Mouse (Mus musculus): ENCODE measurements around the gene Snx30.

Snx30 gene

DNA sequence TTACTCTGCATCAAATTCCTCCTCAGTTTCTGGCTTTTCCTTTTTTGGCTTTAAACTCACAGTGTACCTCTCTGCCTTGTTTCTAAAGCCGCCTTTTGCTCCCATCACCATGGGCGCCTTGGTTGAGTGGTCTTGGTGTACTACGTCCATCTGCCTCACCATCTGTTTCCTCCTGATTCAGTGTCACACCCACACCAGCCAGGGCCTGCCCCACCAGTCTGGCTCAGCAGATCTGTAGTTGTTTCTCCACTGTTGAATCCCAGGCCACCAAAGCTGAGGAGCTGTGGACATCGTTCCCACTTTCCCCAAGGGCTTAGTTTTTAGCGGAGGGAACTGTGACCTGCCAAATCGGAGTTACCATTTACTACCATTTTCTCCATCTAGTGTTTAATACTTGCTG, 20.0 kb downstream of the Snx30 start:
- peak; percentile 87 to 93 for DNase-seq

DNA sequence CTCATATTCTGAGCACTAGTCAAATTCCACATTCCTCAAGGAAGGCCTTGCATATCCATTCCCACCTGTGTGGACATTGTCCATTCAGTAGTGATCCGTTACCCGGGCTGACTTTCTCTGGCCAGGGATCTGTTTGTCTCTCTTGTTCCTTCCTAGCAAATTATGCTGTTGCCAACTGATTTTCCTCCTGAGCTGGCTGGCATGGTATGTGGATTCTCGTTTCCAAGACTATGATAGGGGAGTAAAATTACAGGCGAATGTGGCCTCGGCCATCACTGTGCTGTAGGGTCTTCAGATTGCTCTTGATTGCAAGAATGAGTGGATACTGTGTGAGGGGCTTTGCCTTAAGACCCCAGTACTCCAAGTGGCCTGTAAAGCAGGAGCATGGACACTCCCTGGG, 20.7 kb downstream of the Snx30 start:
- peak; percentile 84 to 91 for DNase-seq

DNA sequence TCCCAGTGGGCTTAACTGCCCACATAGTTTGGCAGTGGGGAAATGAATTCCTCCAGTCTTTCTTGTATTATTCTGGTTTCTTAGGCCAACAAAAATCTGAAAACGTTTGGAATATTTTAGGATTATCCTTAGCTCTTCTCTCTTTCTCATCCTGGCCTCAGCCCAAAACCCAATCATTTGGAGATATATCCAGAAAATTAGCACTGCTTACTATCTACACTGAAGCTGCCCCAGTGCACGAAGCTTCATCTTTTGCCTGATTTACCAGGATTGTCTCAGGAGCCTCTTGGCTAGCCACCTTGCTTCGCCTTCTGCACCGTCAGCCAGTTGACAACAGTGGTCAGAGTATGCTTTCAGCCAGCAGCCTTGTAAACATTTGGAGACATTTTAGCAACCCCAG, 23.4 kb downstream of the Snx30 start:
- no peak for DNase-seq

DNA sequence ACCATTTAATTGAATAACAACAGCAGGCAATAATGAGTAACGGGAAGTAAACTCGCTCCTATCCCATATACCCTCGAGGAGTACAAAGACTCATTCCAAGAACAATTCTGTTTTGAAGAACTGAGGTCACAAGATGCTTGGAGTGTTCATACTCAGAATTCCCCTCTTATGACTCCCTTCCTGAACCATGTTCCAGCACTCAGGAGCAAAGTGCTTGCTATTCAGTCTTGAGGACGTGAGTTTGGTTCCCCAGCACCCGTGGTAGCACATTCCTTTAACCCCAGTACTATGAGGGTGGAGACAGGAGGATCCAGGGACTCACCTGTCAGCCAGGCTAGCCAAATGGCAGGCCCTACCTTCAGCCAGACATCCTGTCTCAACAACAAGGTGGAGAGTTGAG, 25.4 kb downstream of the Snx30 start:
- no peak for DNase-seq

DNA sequence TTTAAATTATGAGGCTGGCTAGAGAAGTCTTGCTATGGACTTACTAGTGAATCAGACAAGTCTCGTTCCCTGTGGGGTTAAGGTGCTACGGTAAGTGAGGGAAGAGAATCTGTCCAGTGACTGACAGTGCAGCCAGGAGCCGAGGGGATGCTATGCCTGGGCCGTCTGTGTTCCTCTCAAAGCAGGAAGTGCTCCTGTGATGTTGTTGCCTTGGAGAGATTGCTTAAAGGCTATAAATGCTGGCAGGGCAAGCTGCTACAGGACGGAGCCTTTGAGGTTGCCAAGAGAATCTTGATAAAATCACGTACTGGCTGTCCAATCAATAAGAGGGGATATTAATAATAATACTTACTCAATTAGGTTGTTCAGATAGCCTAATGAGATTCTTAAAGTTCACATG, 27.2 kb downstream of the Snx30 start:
- peak in 1 of 2 experiments; percentile 21 for DNase-seq

DNA sequence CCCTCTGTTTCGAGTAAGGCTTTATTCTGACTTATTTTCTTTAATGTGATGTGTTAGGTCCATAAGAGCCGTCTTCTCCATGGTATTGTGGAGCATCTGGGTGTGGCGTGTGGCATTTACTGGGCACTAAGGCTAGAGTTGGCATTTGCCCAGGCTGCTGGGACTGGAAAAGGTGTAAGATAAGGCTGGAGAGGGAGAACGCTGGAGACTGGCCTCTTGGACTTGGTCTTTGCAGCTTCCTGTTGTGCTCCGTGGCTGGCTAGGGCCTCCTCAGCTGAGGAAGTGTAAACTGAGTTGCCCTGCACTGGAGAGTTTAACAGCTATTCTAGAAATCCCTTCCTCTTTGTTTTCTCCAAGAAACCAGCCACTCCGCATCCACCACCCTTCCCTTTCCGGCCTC, 32.0 kb downstream of the Snx30 start:
- peak; percentile 51 to 55 for DNase-seq

DNA sequence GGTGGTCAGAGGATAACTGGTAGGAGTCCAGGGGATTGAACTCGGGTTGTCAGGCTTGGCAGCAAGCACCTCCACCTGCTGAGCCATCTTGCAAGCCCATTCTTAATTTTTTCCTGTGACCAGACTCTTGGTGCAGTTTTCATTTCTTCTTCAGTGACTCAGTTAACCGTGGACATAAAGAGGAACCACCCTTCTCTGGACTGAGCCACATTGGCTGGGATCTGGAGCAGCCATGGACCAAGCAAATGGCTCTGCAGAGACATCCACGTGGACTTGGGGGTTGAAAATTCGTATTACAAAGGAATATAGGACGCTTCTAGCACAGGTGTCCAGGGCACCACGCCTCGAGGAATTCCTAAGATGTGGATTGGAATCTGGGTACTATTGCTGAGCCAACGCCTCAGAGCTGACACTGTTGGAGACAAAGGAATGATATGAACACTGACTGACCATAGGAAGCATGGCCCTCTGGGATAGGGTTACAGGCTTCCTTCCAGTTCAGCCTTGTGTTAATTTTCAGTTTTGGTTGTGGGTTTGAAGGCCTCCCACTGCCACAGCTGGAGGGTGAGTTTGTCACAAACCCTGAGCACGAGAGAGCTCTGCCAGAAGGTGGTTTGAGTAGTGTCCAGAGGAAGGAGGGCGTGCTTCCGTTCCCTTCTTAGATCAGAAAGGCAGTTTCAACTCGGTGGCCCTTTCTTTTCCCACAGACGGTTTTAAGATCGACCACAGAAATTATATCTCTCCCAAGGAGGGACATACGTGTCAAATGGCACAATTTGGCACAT, 39.0 kb downstream of the Snx30 start:
- no peak for DNase-seq

DNA sequence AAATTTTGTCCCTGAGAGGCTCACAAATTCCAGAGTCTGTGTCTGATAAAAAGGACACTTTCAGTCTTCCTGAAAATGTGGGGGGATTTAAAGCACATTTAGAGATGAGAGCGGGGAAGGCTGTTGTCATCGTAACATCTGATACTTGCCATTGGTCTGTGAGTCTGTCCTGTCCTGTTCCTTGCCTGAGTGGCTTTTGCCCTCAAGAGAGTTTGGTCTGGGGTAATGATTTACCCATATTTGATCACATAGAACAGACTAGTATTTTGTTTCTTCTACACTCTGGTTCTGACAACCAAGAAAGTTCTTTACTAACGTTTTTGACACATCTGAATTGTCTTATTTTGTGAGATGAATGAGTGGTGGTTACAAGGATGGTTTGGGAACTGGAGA, 39.6 kb downstream of the Snx30 start:
- DNase-seq = no peak

DNA sequence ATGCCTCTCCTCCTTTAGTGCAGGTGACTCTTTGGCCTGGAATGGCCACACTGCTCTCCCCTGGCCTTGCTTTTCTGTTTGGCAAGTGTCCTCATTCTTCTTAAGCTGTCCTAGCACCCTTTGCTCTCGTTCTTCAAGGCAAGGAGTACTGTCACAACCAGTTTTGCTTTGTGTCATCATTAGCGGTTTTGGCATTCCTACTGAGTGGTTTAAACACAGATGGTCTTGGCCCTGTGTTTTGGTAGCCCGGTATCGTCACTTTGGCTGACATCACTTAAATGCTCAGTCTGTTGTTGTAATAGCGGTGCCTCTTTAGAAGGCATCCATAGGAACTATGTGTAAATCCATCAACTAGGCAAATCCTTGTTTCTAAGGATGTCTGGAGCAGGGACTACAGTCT, 41.8 kb downstream of the Snx30 start:
- DNase-seq = peak in 1 of 2 experiments; percentile 61

DNA sequence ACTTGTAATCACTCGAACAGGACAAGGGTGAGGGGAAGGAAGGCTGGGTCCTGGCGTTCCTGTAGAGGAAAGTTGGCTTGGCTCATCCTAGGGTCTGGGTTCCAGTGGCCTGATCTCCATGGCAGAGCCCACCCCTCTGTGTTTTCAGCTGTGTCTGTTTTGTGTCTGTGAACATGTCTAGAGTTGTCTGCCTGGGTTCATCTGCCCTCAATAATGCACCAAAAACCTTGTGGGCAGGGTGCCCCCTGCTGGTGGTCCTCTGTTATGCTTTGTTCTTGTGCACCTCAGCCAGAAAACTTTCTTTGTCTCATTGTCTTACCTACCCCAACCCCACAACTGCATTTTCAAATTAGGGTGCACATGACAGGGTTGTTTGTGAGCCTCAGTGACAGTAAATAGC, 44.5 kb downstream of the Snx30 start:
- DNase-seq = peak; percentile 88 to 89

DNA sequence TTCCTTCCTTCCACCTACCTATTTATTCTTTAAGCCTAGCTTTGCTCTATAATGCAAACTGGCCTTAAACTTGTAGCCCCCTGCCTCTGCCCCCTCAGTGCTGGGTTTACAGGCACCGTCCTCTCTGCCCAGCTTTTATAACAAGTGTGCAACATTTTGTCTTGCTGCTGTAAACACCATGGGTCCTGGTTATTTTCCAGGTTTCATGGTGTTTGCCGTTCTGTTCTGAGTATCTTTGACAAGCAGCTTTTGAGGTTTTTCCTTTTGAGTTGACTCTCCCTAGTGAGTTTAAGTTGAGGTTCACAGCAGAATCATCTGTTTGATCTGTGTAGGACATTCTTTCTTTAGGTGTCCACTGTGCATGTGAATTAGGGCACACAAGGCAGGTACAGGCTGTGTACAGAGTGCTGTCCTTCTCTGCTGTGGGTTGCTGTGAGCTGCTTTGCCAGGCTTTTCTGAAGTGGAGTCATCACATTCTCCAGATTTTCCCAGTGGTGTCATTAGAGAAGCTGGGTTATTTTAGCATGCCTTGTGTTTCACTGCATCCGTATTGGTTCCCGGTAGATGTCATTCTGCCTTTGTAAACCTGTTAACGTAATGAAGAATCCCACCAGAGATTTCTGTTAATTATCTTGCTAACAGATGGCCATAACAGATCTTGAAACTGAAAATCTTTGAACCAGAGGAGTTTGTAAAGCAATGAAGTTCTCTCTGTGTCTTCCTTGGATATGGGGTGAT, 45.4 kb downstream of the Snx30 start:
- peak in 1 of 2 experiments; percentile 66 for DNase-seq

DNA sequence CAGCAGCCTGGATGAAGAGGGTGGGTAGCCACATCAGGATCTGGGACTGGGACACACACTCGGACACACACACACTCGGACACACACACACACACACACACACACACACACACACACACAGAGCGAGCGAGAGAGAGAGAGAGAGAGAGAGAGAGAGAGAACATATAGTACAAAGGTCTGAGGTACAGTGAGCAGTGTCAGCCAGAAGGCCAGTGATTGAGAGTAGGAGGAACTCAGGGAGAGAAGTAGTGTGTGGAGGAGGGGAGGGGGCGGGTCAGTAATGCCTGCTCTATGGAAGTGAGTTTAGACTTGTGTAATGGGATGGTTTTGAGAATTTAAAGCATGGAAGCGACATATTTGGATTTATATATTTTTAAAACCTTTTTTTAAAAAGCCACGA, 47.5 kb downstream of the Snx30 start:
- DNase-seq = no peak

DNA sequence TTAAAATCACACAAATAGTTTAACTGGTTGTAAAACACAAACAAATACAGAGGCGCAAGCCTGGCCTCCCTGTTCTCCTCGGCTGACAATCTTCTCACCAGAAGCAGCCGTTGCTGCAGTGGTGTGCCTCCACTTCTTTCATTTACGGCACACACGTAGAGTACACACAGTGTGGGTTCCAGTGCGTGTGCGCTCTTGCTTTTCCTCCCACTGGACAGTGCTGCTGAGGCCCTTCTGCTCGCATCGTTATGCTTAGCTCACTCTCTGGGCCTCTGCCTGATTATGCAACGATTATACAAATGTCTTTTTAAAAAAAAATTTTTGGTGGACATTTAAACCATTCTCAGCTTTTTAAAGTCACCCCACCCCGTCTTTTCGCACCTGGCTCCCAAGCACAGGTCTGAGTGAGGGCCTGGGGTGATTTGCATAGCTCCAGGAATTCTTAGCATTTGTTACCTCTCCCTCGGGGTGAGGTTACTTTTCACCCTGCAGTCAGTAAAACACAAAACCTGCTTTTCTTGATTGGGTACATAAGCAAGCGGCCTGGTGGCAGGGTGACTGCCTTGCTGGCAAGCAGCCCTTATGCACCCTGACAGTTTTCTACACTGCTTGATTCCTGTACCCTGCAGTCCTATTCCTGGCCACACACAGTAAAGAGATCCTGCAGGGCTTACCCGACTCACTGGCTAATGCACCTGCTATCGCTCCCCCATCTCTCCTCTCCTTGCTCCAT, 54.2 kb downstream of the Snx30 start:
- peak; percentile 59 to 81 for DNase-seq

DNA sequence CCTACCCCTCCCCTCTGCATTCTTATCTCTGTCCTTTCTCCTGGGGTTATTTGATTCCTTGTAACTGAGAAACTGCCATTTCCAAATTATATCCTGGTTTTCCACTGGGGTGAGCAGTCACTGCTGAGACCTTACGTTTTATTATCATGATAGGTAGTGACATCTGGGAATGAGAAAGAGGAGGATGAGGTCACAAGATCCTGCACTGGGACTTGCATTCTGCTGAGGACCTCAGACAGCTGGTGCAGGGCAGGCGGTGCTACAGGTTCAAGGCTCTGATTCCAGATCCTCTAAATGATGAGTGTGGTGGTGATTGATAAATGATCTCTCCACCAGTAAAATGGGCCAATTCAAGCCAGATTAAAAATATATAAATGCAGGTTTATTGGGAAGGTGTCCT, 54.8 kb downstream of the Snx30 start:
- no peak for DNase-seq

DNA sequence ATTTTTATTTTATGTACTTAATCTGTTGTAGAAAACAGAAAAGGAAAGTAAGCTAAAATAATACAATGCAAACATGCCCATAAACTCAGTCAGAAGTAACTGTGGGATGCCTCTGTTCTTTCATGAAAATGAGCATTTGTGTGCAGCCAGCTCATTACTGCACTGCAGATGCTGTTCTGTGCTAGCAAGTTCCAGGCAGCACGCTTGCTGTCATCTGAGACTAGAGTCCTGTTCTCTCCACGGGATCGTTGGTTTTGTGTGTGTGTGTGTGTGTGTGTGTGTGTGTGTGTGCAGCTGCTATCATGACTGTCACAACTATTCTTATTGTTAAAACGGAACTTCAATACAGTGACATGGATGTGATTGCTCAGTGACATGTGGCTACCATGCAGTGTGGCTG, 56.2 kb downstream of the Snx30 start:
- no peak for DNase-seq

DNA sequence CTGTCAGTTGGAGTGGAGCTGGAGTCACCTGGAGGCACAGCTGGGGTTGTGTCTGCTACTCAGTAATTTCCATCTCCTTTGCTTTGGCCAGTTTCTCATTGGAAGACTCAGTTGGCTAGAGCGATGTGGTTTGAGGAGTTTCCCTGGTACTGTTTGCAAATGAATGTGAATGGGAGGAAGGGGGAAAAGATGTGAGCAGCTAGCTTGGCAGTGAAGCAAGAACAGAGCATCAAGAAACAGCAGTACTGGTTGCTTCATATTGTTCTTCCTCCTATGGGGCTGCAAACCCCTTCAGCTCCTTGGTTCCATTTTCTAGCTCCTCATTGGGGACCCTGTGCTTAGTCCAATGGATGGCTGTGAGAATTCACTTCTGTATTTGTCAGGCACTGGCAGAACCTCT, 56.7 kb downstream of the Snx30 start:
- no peak for DNase-seq

DNA sequence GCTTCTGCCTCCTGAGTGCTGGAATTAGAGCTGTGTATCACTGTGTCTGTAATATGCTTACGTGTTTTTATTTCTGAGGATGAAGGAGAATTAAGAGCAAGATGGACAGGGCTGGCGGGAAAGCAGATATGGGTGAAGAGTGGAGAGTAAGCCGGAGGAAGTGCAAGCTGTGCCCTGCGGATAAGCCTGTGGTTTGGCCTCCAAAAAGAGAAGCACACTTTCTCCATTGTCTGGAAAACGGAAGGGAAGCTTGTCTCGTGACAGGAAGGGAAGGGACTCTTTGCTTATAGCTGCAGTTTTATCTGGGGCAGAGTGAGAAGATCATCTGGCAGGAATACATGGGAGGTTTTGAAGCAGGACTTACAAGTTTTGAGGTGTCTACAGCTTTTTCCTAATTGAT, 58.2 kb downstream of the Snx30 start:
- DNase-seq = no peak

DNA sequence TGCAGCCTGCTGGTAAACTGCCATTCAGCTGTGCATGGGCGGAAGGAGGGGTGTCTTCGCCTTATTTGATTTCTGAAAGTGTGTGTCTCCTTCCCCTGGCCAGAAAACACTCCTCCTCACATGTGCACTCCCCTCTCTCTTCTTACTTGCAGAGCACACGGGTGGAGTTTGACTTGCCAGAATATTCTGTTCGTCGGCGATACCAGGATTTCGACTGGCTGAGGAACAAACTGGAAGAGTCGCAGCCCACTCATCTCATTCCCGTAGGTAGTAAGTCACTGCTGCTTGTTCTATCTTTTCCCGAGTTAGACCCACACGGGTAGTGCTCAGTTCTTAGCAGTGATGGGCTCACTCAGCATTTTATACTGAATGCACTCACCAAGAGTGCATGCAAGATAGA, 62.4 kb downstream of the Snx30 start:
- DNase-seq = no peak

DNA sequence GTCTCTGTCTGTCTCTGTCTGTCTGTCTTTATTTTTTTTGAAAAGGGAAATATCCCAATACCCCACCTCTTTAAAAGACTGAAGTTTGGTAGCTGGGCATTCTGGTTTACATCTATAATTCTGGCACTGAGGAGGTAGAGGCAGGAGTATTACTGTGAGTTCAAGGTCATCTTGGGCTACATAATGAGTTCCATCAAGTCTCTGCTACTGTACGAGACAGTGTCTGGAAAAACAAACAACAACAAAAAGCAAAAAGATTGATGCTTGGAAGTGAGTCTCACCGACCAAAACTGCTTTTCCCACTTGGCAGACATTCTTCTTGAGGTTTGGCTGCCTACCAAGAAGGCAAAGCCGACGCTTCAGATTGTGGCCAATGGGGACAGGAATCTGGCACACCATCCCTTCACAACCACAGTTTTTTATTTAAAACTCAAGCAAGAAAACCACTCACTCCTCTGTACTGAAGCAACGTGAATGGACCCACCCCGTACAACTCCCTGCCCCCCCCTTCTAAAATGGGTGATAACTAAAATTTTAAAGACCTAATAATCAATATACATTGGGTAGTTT, 63.9 kb downstream of the Snx30 start:
- peak; percentile 54 to 73 for DNase-seq

DNA sequence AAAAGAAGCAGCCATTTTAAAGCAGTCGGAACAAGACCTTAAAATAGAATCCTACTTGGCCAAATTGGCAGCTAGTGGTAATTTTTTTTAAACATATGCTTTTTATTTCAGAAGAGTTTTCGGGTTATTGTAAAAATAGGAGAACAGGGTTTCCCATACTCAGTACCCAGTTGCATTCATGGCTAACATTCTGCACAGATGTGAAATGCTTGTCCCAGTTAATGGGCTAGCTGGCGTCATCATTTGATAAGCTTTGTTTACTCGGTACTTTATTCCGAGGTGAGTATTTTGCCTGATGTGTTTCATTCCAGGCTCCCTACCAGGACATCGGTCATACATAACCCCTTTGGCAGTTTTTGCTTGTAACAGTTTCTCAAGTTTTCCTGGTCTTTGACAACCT, 64.8 kb downstream of the Snx30 start:
- DNase-seq = no peak

DNA sequence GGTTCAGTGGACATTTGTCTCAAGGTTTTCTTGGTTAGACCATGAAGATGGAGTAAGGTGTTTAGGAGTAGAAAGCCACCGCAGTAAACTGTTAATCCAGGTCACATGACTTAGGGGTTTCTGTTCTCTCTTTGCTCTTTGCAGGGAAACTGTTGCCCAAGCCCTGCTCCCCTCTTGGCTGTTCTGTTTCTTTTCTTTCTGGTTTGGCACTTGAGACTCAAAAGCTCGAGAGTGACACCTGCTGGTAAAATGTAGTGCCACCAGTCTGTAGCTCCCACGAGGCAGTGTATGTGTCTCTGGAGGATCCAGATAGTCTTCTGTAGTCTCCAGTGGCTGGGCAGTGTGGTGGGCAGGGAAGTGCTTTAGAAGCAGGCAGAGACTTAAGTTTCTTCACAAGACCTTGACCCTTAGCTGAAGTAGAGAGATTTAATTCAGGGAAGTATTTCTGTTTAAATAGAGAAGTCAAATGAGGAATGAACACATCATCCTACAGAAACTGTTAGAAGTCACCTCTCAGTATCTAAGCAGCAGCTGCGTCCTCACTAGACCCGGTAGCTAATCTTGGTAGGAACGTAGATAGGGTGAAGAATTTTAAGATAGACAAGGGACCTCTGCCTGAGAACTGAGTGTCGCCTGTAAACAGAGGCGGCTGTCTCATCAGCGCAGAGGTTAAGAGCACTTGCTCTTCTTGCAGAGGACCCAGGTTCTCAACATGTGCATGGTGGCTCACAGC, 65.4 kb downstream of the Snx30 start:
- peak; percentile 91 to 92 for DNase-seq

DNA sequence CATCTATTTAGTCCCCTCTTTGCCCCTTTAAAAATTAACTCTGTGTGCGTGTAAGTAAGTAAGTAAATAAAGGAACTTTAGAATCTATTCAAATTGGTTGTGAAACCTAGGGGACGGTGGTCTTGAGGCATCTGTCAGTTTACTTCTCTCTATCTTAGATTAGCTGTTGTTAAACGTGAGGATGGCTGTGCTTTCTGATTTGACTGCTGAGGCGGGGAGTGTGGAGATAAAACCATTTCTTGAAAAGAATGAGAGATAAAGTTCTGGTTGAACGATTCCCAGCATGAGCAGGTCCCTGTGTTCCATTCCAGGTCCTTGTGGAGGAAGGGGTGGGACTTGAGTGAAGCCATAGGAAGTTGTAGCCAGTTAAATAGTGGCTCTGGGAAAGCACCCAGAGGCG, 67.6 kb downstream of the Snx30 start:
- no peak for DNase-seq

DNA sequence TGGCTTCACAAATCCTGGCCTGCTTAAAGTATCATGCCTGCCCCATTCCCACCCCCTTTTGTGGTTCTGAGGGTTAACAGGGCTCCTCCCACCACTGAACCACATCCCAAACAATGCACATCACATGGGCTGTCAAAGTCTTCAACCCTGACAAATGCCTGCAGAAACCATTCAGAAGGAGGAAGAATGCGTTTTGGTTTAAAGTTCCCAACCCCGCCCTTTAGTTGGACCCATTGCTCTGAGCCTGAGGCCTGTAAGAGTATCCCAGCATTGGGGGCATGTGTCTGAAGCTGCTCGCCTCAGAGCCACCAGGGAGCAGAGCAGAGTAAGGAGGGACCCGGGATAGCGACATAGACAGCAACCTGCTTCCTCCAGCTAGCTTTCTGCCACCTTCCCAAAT, 68.2 kb downstream of the Snx30 start:
- no peak for DNase-seq
